Mouse (Mus musculus): ENCODE measurements around the gene Anln.
"Not testable (repeated sequence)": the region's sequence is repeated elsewhere in the genome, so short reads cannot be mapped to it uniquely, and the experiment has no call there.

Anln gene

GRCm38 (mm10) chr9:22389021-22389476 lies at the start of gene Anln:
TSS of gene Anln (minus strand) at chr9:22389188.
- peak; percentile 99 for DNase-seq

- no peak for DNase-seq
Measured at GRCm38 (mm10) chr9:22434101-22434500, 45.1 kb upstream of the Anln start.

- no peak for DNase-seq
Measured at GRCm38 (mm10) chr9:22433221-22433620, 44.2 kb upstream of the Anln start.

- no peak for DNase-seq
Measured at GRCm38 (mm10) chr9:22430315-22430840, 41.4 kb upstream of the Anln start.

- DNase-seq, result no peak
Measured at GRCm38 (mm10) chr9:22429533-22430241, 40.7 kb upstream of the Anln start.

GRCm38 (mm10) chr9:22428666-22429410 lies 39.9 kb upstream of the Anln start:
- no peak for DNase-seq

- DNase-seq, result no peak
Measured at GRCm38 (mm10) chr9:22428028-22428665, 39.2 kb upstream of the Anln start.

- DNase-seq, result no peak
Measured at GRCm38 (mm10) chr9:22424719-22425118, 35.7 kb upstream of the Anln start.

GRCm38 (mm10) chr9:22424196-22424595 lies 35.2 kb upstream of the Anln start:
- DNase-seq, result no peak

GRCm38 (mm10) chr9:22423507-22423906 lies 34.5 kb upstream of the Anln start:
- no peak for DNase-seq

GRCm38 (mm10) chr9:22422559-22422958 lies 33.6 kb upstream of the Anln start:
- no peak for DNase-seq

- no peak for DNase-seq
Measured at GRCm38 (mm10) chr9:22420491-22420890, 31.5 kb upstream of the Anln start.

GRCm38 (mm10) chr9:22419877-22420276 lies 30.9 kb upstream of the Anln start:
- DNase-seq, result no peak

- DNase-seq, result no peak
Measured at GRCm38 (mm10) chr9:22417547-22417946, 28.6 kb upstream of the Anln start.

- DNase-seq, result no peak
Measured at GRCm38 (mm10) chr9:22416187-22416586, 27.2 kb upstream of the Anln start.

GRCm38 (mm10) chr9:22411002-22411857 lies 22.2 kb upstream of the Anln start, which contains the start of gene 9530077C05Rik:
TSS of gene 9530077C05Rik (plus strand) at chr9:22411513.
- peak; percentile 100 for DNase-seq

- DNase-seq, result no peak
Measured at GRCm38 (mm10) chr9:22409501-22409900, 20.5 kb upstream of the Anln start.

GRCm38 (mm10) chr9:22408344-22408743 lies 19.4 kb upstream of the Anln start:
- DNase-seq, result not testable (repeated sequence)

- DNase-seq, result not testable (repeated sequence)
Measured at GRCm38 (mm10) chr9:22407633-22408032, 18.6 kb upstream of the Anln start.

- no peak for DNase-seq
Measured at GRCm38 (mm10) chr9:22405414-22405813, 16.4 kb upstream of the Anln start.

GRCm38 (mm10) chr9:22403501-22403900 lies 14.5 kb upstream of the Anln start:
- DNase-seq, result not testable (repeated sequence)

- no peak for DNase-seq
Measured at GRCm38 (mm10) chr9:22402976-22403375, 14.0 kb upstream of the Anln start.

Measured in heart, adult 11 months (tissue).